Mouse (Mus musculus) adrenal gland, adult 10 weeks (tissue): Measurements from ENCODE around the gene Tbc1d5. TPM values are rescaled to one million over a fixed set of nuclear protein-coding genes. Genes with fewer than 3 reads are reported as not detected.

Source experiments
- polyA plus RNA-seq: library from polyadenylated mRNA; stranded (reverse); fragments of 350-450 nt; fragmentation: Illumina TruSeq; extraction: RNeasy Lipid Tissue Mini Kit (QIAGEN cat#74804); gene quantifications from one replicate; pipeline ENCODE4 v1.2.3, GENCODE M21; 2014; ENCODE audit warnings: low read depth, low replicate concordance

The Tbc1d5 gene
- polyA plus RNA-seq = 39.0 TPM

DNA sequence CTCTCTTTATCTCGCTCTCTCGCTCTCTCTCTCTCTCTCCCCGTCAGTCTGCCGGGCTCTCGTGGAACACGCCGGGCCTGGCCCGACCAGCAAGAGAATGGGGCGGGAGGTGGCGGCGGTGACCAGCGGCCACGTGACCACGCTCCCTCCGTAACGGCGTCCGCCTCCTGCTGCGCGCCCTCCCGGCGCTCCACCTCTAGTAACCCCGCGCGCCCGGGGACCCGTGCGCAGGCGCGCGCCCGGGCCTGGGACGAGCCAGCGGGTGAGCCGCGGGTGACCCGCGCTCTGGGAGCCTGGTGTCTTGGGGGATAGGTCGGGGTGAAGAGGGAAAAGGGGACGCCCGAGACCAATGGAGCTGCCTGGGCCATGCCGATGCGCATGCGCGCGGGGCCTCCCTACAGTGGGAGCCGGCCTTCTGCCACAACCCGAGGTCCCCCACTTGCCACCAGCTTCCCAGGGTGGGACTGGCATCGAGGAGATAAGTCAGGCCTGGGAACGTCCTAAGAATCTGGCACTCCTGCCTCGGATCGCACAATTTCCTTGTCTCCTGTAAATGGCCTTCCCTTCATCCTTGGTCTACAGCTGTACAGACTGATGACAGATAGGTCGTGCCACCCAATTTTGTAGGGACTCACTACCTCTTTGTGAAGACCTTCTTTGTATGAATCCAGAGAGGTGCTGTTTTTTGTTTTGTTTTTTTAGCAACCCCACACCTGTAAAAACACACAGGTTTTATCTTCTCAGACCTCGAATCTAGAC is at the start of gene Tbc1d5:
Gene Tbc1d5, minus strand, starts transcription at position 158 of the 759 bp plus-strand sequence.

